ENCODE assay signal across 11 mouse cellular contexts in genomic region chr10:71428246-71428864, GRCm38 (mm10).
DNase-seq lines count a peak whose midpoint lies in the region; ATAC-seq and TF ChIP-seq lines count a peak whose summit lies in the region.
"Had no signal": no experiment of that assay in that cellular context is flagged by ENCODE, and none has a peak within 500 bp of the region (broad histone marks: within the 10 kb centered on the region; RNA-seq: fewer than 3 reads in every experiment).

No protein-coding gene starts in this region.

- TF ChIP-seq CTCF in lung, embryonic 14.5 days (IDR thresholded peaks at IDR 0.05; ENCODE audit: low read depth): peak; percentile 13; the same call in 1 of the 2 replicates

- H3K79me2 ChIP-seq in myocyte (ENCODE audit: control insufficient read depth, insufficient read depth): no peaks in the 10 kb centered on the region

- no peaks in the 10 kb centered on the region for H3K9me3 ChIP-seq in lung, embryonic 14.5 days (ENCODE audit: low read depth, low read length)
- H3K9me3 ChIP-seq: heart, embryonic 15.5 days had no signal

- ATAC-seq in lung, embryonic 14.5 days (ENCODE audit: insufficient read depth): no peak

- no peaks in the 10 kb centered on the region for H3K4me1 ChIP-seq in lung, embryonic 14.5 days (ENCODE audit: insufficient read depth)
- H3K4me1 ChIP-seq: heart, embryonic 15.5 days; liver, embryonic 15.5 days had no signal

- no peak overlapping the region for H3K4me2 ChIP-seq in lung, embryonic 14.5 days
- no peak overlapping the region for H3K4me2 ChIP-seq in myocyte (ENCODE audit: low read depth)
- H3K4me2 ChIP-seq: heart, embryonic 15.5 days; liver, embryonic 15.5 days had no signal

- peak; percentile 63 for DNase-seq in lung, embryonic 14.5 days
- DNase-seq in lung, postnatal 36 days: no peak
- DNase-seq in R1 (ENCODE audit: low read depth, low spot score): peak; percentile 57
- DNase-seq in embryo, embryonic 11.5 days (ENCODE audit: low read depth, low spot score): peak; percentile 19
- DNase-seq in layer of hippocampus, adult 11-12 months (ENCODE audit: low spot score): no peak
- DNase-seq in neural tube, embryonic 10.5 days (ENCODE audit: extremely low spot score, low spot score): no peak
- DNase-seq: cerebellum, adult 9-10 months; right cerebral cortex, postnatal 4 days had no signal

- TF ChIP-seq POLR2A in myocyte (IDR thresholded peaks at IDR 0.05; ENCODE audit: insufficient read length, low read depth): no peak

- WGBS in lung, embryonic 14.5 days: 54% methylated on average over 13 of the region's 13 CpGs

- H3K27me3 ChIP-seq in lung, embryonic 14.5 days (ENCODE audit: insufficient read depth, low read length): no peaks in the 10 kb centered on the region
- no peaks in the 10 kb centered on the region for H3K27me3 ChIP-seq in myocyte (ENCODE audit: control insufficient read depth, insufficient read depth, insufficient read length)
- H3K27me3 ChIP-seq: heart, embryonic 15.5 days; liver, embryonic 15.5 days had no signal

- H3K9ac ChIP-seq in lung, embryonic 14.5 days: no peak overlapping the region
- H3K9ac ChIP-seq: heart, embryonic 15.5 days; liver, embryonic 15.5 days had no signal

- H3K27ac ChIP-seq in lung, embryonic 14.5 days (ENCODE audit: low read depth): no peak overlapping the region
- H3K27ac ChIP-seq: heart, embryonic 15.5 days; liver, embryonic 15.5 days had no signal

- H3ac ChIP-seq in myocyte (ENCODE audit: control insufficient read depth, insufficient read length): no peak overlapping the region

- no peaks in the 10 kb centered on the region for H3K36me3 ChIP-seq in lung, embryonic 14.5 days (ENCODE audit: insufficient read depth)
- H3K36me3 ChIP-seq in myocyte (ENCODE audit: control insufficient read depth, insufficient read depth): no peaks in the 10 kb centered on the region
- H3K36me3 ChIP-seq: heart, embryonic 15.5 days; liver, embryonic 15.5 days had no signal

- no peak overlapping the region for H3K4me3 ChIP-seq in lung, embryonic 14.5 days (ENCODE audit: low read depth, low read length)
- no peak overlapping the region for H3K4me3 ChIP-seq in myocyte
- H3K4me3 ChIP-seq: heart, embryonic 15.5 days; liver, embryonic 15.5 days had no signal

TF ChIP-seq in myocyte, 11 proteins besides CTCF, POLR2A, EP300 and RAD21:
- TF ChIP-seq POLR2AphosphoS2 (IDR thresholded peaks at IDR 0.05; ENCODE audit: insufficient read length, low read depth) (no peak), MAX (IDR thresholded peaks at IDR 0.05; ENCODE audit: low read depth) (no peak), REST (IDR thresholded peaks at IDR 0.05; ENCODE audit: insufficient read depth, insufficient read length) (peak; percentile 57), TCF3 (IDR thresholded peaks at IDR 0.05; ENCODE audit: insufficient read length, low read depth) (no peak)

Comparison
In these comparisons a context has a peak if more than half of its experiments do, and no peak if none do; other contexts are left out.
1. DNase-seq: peak in lung, embryonic 14.5 days (single experiment), R1 (single experiment) and embryo, embryonic 11.5 days (single experiment); none in lung, postnatal 36 days (single experiment), layer of hippocampus, adult 11-12 months (single experiment) and neural tube, embryonic 10.5 days (single experiment).